Mouse (Mus musculus) thymus, postnatal 14 days (tissue): ENCODE data around the gene Hoxc6.

ENCODE experiments used
- DNase-seq: peaks from one replicate; pipeline ENCODE4 v3.0.0; 2021

The Hoxc6 gene

DNA sequence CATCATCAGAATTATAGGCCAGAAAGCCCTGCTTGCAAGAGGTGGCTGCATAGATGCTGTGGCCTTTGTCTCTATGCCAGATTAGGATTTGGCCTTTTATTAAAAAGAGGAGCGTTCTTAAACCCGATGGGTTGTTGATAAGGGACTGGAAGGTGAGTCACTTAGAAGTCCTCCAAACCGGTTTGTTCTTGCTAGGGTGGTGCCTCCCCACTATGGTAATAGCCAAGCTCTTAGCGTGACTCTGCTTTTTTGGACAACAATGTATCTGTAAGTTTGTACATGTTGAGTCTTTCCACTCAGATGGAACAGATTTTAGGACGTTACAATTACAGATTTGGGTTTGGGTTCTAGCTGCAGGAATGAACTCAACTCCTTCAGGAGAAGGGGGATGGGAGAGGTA lies 43.6 kb downstream of the Hoxc6 start:
- no peak for DNase-seq

DNA sequence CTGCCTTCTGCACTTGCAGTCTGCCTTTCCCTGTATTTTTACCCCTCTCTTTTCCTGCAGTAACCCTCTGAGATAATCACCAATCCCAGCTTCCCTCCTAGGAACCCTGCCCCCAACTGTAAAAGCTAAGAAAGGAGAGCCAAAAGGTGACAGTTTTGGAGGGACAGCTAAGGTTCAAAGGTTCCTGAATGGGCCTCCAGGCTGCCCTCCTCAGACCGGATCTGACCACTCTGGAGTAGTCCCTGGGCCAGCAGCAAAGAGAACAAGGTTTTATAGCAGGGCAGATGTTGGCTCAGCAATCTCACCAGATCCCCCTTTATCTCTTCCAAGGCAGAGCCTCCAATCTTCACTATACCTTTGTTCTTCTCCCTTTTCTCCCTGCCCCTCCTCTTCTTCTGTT lies 44.2 kb downstream of the Hoxc6 start:
- DNase-seq = no peak

DNA sequence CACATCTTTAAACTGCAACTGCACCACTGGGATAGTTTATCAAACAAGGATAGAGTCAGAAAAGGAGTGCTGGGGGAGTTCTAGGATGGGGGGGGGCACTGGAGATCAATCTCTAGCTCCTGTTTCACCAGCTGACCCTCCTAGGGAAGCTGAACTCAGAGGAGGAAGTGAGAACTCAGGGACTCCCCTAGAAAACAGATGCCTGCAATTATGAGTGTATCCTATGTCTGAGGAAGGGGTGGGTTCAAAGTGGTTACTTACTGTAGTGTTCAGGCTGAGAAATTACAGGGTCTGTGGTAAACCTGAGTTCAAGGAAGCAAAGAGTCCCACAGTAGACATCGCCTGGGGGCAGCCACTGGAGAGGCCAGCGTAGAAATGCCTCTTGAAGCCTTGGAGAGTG lies 53.6 kb downstream of the Hoxc6 start:
- no peak for DNase-seq

GRCm38 (mm10) chr15:103053210-103053609 lies 55.2 kb downstream of the Hoxc6 start:
- no peak for DNase-seq

DNA sequence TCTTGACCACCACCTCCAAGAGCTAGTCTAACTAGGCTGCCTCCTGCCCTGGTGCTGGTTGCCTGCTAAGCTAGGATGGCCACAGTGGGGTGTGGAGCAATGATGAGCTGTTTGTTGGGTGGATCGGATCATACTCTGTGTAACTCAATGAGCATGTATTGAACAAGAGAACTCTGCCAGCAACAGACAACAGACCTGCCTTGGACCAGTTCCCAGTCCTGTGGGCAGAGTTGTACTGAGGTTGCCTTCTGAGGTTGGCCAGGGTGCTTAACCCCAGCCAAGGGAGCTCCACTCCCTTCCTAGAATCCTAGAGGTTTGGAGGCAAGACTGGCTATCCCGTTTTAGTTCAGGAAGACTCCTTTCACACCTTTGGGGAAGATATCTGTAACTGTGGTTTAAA lies 58.3 kb downstream of the Hoxc6 start:
- DNase-seq = no peak

DNA sequence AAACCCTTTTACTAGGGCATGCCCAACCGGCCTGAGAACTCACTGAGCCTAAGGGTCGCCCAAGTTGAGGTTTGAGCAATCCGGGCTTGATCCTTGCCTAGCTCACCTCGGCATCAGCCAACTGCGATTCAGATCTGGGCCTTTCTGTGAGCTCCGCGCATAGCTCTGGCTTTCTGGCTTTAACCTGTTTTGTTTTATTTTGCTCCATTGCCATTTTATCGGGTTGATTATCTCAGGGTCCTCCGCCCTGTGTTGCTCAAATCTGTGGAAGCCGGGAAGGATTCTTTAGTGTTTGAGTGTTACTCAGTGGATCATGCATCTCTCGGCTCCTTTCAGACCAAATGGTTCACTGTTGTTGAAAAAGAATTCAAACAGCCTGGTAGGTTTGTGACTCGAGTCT lies 60.7 kb downstream of the Hoxc6 start:
- DNase-seq = no peak

GRCm38 (mm10) chr15:103059393-103059992 lies 61.4 kb downstream of the Hoxc6 start:
- no peak for DNase-seq

- DNase-seq = no peak
These were observed 61.9 kb downstream of the Hoxc6 start for GRCm38 (mm10) chr15:103060021-103060340.

DNA sequence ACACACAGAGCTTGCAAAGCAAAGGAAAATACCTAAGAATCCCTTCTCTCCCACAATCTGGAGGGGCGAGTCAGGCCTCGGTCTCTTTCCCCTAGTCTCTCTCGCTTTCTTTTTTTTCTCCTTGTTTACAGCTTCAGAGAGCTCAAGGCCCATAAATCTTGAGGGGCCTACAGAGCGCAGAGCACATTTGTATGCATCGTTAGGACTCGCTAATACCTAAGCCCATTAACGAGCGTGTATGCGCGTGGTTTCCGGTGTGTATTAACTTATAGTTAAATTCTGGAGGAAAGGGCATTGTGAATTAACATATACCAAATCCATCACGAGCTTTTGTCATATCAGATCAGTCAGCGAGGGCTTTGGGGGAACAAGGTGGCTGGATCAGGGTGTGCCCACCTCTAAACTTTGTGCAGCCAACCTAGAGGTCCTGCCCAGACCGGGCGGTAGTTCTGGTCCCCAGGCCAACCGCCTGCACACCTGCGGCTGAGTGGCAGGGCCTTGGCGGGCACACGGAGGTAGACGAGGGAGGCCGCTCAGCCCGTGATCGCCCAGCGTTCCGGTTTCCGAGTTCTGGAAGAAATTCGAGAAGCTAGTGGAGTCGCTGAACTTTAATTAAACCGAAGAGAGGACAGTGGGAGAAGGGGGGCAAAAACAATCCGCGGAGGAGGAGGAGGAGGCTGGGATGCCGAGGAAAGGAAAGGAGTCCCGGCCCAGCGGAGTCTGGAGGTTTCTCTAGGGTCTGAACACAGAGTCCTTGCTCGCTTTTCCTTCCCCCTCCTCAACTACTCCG lies 62.5 kb downstream of the Hoxc6 start:
- no peak for DNase-seq

DNA sequence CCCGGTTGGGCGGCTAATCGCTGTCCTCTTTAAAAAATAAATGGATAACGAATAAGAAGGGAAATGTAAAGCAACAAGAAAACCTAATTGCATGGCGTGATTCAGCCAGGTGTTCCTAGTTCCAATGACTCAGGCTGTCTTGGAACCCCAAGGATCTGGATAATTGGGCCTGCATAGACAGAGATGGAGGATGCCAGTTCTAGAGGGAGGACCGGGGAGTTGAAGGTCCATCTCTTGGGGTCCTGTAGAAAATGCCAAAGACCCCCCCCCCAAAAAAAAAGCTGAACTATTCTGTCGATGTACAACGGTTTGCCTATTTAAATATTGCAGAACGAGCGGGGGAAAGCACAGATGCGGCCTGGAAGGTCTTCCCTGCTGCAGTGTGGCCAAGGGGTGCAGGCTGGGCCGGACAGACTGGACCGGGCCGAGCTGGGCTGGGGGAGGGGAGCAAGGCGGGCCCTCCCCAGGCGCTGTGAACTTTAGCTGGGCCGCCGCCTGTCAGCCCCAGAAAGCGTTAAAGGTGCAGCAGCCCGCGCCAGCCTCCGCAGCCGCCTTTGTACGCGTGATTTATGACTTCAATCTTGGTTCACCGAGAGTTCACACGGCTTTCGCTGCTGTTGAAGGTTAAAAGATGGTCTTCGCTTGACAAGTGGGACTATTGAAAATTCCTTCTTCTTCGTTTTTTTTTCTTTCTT lies 63.2 kb downstream of the Hoxc6 start:
- DNase-seq = no peak
